Mouse (Mus musculus) bone marrow, adult 2 months (tissue): Measurements from ENCODE around the gene Guk1.

Source experiments
- CTCF ChIP-seq: fragments of 200-500 bp; IDR thresholded peaks from 2 replicates; pipeline ENCODE4 v1.5.1; 2011; ENCODE audit warnings: low read length, control low read depth; ENCODE audit not compliant: control insufficient read depth, insufficient read depth
- POLR2A ChIP-seq: fragments of 200-500 bp; IDR thresholded peaks from 2 replicates; pipeline ENCODE4 v1.6.1; 2011; ENCODE audit warnings: low read depth, mild to moderate bottlenecking, control low read depth, low read length, borderline replicate concordance; ENCODE audit not compliant: control insufficient read depth

DNA sequence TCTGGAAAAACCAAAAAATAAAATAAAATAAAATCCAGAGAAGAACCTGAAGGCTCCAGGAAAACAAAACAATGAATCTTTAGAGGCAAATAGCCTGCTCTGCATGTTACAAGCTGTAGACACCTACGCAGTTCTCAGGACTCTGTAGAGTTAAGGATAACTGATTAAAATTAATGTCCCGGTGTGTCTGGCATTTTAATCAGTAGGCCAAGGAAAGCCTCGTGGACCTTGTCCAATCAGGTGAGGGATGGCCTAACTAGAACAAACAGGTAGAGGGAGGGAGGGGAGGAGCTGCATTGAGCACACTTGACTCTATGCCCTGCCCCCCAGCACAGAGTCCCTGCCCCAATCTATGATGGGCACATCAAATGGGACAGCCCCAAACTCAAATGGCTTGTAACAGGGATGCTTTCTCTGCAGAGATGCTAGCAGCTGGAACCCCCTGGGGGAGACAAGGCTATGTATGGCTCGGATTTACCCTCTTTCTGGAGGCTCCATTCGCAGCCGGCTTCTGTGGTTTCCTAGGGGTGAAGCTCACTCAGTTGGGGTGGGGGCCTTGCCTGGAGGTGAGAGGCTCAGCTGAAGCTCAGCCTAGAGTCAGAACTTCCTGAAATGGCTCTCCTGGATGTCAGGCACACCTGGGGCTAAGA, 17.7 kb downstream of the Guk1 start:
- TF ChIP-seq CTCF: no peak
- no peak for TF ChIP-seq POLR2A
